Mouse (Mus musculus) cerebellum, adult 8-10 months (tissue): ENCODE measurements around the gene Fam168a.

Experiments
- DNase-seq: peaks from one replicate; pipeline ENCODE4 v3.0.0; 2022

Gene Fam168a

DNA sequence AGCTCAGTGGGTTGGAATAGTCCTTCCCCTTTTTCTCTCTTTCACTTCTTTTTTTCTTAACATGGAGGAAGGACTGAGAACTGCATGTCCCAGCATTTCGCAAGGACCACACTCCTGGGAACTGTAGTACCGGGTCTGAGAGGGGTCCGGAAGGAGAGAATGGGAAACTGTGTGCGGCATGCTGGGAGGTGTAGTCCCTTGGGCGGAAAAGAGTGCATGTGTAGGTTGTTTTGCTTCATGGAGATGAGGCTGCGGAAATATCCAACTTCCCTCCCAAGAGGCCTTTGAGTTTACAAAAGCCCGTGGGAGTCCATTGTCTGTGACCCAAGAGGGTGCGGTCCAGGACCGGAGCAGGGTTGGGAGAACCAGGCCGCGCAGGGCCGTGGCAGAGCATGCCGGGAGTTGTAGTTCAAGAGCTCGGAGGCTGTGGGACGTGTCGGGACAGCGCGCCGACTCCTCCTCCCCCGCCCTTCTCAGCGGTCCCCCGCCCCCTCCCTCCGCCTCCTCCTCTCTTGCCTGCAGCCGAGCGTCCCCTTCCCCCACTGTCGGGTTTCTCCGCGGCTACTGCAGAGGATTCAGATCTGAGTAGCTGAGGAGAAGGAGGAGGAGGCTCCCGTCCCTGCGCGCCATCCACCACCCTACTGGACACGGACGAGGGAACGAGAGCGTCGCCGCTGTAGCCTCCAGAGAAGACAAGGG is at the start of gene Fam168a:
Gene Fam168a (plus strand): TSS at position 493 of the 699 bp plus-strand sequence.
- peak; percentile 92 for DNase-seq

- no peak for DNase-seq
Measured at GRCm38 (mm10) chr7:100656739-100657138, 49.7 kb upstream of the Fam168a start.

GRCm38 (mm10) chr7:100658093-100658578 is 48.3 kb upstream of the Fam168a start:
- no peak for DNase-seq

DNA sequence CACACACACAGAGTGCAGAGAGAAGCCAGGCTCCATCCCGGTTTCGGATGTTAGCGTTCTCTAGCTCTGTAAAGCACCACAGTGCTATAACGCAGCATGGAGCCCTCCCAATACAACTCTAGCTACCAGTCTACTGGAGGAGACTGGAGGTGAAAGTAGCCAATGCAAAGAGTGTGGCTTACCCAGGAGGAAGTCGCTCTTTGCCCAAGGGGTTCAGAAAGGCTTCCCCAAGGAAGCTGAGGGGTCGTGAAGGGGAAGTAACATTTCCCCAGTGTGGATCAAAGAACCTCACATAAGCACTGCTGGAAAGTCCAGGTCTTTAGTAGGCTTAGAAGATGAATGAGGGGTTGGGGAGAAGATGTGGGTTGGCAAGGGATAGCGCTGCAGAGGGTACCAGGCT is 45.2 kb upstream of the Fam168a start:
- no peak for DNase-seq

GRCm38 (mm10) chr7:100662231-100662630 is 44.2 kb upstream of the Fam168a start, which contains the start of gene Plekhb1:
Gene Plekhb1, minus strand, starts transcription at chr7:100662414.
- no peak for DNase-seq

DNA sequence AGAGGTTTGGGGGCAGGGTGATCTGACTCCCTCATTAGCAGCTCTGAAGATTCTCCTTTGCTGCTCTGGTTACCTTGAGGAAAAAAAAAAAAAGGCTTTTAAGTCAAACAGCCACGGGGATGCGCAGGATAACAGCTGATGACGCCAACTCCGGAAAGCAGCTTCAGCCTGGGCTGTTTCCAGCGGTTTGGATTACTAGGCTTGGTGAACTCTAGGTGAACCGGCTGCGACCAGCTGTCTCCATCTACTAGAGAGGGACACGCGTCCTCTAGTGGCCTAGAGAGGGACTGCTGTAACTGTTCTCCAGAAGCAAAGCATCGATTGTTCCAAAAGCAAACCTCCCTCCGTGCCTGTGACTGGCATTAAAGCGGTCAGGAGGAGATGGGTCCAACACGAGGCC is 43.2 kb upstream of the Fam168a start:
- peak; percentile 83 for DNase-seq

GRCm38 (mm10) chr7:100663729-100664304 is 42.6 kb upstream of the Fam168a start:
- DNase-seq, result no peak

- no peak for DNase-seq
Measured at GRCm38 (mm10) chr7:100670646-100671045, 35.8 kb upstream of the Fam168a start.

GRCm38 (mm10) chr7:100673452-100673851 is 33.0 kb upstream of the Fam168a start:
- no peak for DNase-seq

DNA sequence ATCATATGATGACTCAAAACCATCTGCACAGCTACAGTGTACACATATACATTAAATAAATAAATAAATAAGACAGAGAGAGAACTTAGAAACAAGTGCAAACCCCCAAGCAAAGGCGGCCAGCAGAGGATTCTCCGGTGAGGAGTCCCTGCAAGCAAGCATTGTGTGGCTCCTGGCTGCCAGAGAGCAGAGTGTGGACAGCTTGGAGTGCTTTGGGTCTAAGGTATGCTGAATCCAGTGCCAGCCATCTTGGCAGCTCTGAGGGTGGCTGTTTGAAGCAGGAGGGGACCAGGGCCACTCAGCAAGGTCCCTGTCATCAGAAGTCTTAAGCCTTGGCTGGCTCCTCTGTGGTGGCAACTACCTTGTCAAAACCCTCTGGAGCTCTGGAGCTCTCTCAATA is 31.5 kb upstream of the Fam168a start:
- DNase-seq, result no peak

- no peak for DNase-seq
Measured at GRCm38 (mm10) chr7:100678052-100678451, 28.4 kb upstream of the Fam168a start.

DNA sequence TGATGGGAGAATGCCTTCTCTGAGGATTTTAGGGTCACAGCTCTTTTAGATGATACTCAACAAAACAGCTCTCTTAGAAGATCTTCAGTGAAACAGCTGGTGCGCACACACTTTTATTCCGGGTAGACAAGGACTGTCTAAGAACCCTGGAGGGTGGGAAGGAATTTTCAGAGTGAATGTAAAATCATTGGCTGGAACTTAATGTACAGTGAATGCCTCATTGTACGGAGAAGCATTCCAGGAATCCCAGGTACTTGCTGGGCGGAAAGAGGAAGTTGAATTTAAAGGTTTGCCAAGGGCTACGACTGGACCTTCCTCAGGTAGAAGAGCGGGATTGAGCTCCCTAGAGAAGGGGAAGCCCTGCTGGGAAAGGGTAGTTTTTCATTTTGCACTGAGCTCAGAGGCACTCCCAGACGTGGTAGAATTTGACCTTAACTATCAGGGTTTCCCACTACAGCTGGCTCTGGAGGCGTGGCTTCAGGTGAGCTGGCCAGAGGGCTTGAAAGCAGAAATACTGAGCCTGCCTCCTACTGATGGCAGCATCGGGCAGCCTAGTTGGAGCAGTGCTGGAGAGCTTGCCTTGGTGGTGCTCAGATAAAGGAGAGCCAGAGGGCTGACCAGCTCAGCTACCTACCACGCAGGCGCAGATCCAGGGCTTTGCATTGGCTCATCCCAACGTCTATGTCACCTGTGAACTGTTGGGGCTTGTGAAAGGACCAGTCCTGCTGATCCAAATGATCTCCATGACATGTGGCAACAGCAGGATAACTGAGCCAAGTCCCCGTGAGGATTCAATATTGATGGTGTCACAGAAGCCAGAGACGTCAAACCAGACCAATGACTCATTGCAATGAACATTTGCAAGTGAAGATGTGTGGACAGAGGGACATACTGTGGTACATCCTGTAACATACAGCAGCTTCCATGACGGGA is 27.2 kb upstream of the Fam168a start:
- DNase-seq, result no peak

- DNase-seq, result no peak
Measured at GRCm38 (mm10) chr7:100681132-100681531, 25.3 kb upstream of the Fam168a start.

- DNase-seq, result no peak
Measured at GRCm38 (mm10) chr7:100683241-100683640, 23.2 kb upstream of the Fam168a start.

GRCm38 (mm10) chr7:100684081-100684480 is 22.4 kb upstream of the Fam168a start:
- DNase-seq, result no peak

DNA sequence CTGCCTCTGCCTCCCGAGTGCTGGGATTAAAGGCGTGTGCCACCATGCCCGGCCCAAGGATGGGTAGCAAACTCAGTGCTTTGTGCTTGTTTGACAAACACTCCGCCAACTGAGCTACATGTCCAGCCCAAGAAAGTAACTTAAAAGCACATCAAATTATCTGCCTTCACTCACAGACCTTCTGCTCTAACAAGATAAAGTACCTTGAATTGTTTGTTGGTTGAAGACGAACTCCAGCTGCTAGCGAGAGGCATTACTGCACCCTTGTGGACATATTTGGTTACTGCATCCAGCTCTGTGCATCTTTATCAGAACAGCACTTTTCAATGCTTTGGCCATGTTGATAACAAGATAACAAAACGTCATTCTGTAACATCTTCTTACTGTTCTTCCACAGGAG is 21.9 kb upstream of the Fam168a start:
- no peak for DNase-seq

GRCm38 (mm10) chr7:100685061-100686030 is 21.1 kb upstream of the Fam168a start:
- peak; percentile 76 for DNase-seq

GRCm38 (mm10) chr7:100688471-100688870 is 18.0 kb upstream of the Fam168a start:
- no peak for DNase-seq

DNA sequence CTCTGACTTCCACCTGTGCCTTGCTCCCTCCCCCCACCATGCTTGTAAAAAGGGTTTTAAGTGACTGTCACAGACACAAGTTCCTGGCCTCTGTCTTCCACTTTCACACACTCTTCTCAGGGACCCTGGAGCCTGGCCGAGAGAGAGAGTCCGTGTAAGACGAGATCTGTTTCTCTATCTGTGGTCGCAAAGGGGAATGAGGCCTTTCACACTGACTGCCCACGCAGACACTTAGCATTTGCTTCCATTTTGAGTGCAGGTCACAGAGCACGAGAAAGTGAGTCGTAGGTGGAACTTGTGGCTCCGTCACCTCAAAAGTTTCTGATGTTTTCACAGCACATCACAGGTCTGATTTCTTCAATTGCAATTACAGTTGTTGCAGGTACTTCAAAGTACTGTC is 13.2 kb upstream of the Fam168a start:
- DNase-seq, result no peak

- DNase-seq, result no peak
Measured at GRCm38 (mm10) chr7:100699771-100700770, 6.4 kb upstream of the Fam168a start.
